Mouse (Mus musculus): ENCODE results near the gene Hpn.

Gene Hpn

GRCm38 (mm10) chr7:31140941-31141340 lies 25.9 kb upstream of the Hpn start:
- no peak for DNase-seq (ENCODE audit: low read depth, low spot score)

DNA sequence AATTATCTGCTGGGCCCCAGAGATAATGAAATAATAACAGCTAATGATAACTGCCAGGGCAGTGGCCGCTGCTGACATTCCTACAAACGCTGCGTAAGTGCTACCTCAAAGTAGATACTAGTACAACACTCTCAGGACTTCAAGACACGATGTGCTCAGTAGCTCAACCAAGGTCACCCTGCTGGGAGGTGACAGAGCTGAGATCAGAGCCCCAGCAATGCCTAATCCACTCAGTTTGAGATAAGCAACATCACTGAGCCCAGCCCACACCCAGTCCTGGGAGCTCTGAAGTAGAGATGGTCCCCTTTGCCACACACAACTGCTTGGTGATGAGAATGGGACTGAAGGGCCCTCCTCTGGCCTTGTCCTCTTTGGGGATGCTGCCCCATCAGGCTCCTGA lies 25.2 kb upstream of the Hpn start:
- no peak for DNase-seq (ENCODE audit: low read depth, low spot score)

DNA sequence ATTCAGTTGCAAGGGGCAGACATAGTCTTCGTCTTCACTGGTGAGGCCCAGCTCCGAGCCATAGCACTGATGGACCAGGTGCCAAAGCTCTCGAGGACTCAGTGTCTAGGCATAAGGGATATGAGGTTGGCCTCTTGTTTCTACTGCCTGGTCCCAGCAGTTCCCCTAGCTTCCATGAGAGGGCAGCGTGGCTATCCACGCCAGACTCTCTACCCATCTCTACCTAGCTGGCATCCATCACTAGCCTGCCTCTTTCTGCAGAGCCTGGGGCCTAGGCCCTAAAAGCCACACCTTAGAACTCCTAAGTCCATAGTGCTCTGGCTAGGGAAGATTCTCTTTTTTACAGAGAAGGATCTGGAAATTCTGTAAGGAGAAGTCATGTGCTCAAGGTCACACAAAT lies 24.7 kb upstream of the Hpn start:
- peak; percentile 79 for DNase-seq (ENCODE audit: low read depth, low spot score)

DNA sequence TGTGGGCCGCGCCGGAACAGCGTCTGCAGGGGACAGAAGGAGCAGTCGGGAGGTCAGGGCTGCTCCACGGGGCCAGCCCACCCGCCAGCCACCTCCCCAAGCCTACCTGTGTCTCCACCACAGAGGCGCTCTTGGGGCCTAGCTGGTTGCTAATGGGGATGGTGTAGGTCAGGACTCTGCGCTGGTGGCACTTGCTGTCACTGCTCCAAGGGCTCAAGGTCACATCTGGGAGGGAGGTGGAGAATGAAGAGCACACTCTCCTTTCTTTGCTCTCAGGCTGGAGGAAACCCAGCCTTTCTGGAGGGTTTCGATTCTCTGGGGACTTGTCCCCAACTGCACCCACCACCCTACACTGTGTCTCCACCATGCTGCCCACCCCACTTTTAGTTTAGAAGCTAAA lies 20.6 kb upstream of the Hpn start:
- DNase-seq (ENCODE audit: low read depth, low spot score): no peak

DNA sequence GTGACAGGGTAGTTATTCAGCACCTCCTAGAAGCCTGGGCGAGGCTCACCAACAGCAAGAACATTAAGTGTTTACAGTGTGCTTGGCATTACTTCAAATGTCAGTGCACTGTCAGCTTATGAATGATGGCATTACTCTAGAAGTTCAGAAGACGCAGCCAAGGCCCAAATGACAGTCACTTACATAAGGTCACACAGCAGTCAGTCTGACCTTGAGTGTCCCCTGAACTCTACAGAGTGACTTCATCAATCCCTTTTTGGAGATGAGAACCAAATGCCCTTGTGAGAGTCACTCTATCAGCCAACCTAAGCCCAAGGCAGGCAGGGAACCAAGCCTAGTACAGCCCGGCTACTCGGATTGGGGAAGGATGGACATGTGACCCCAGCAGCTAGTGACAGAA lies 16.8 kb upstream of the Hpn start:
- no peak for DNase-seq (ENCODE audit: low read depth, low spot score)

DNA sequence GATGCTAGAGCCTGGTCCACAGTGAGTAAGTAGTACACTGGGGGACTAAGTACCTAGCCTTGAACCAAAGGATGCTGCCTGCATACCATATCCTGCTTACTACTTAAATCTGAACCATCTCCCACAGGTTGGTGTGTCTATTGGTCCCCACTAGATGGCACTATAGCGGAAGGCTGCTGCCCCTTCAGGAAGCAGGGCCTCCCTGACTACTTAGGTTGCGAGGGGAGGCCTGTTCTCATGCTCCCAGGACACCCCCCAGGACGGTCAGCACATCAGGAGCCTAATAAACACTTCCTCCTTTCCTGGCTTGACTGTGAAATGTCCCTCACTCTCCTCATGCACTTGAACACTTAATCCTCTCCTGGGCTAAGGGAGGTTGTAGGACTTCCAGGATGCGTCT lies 15.8 kb upstream of the Hpn start:
- peak; percentile 82 for DNase-seq (ENCODE audit: low read depth, low spot score)

- no peak for DNase-seq (ENCODE audit: low read depth, low spot score)
Measured at GRCm38 (mm10) chr7:31130197-31130596, 15.1 kb upstream of the Hpn start.

- DNase-seq (ENCODE audit: low read depth, low spot score): no peak
Measured at GRCm38 (mm10) chr7:31128157-31128705, 13.1 kb upstream of the Hpn start.

DNA sequence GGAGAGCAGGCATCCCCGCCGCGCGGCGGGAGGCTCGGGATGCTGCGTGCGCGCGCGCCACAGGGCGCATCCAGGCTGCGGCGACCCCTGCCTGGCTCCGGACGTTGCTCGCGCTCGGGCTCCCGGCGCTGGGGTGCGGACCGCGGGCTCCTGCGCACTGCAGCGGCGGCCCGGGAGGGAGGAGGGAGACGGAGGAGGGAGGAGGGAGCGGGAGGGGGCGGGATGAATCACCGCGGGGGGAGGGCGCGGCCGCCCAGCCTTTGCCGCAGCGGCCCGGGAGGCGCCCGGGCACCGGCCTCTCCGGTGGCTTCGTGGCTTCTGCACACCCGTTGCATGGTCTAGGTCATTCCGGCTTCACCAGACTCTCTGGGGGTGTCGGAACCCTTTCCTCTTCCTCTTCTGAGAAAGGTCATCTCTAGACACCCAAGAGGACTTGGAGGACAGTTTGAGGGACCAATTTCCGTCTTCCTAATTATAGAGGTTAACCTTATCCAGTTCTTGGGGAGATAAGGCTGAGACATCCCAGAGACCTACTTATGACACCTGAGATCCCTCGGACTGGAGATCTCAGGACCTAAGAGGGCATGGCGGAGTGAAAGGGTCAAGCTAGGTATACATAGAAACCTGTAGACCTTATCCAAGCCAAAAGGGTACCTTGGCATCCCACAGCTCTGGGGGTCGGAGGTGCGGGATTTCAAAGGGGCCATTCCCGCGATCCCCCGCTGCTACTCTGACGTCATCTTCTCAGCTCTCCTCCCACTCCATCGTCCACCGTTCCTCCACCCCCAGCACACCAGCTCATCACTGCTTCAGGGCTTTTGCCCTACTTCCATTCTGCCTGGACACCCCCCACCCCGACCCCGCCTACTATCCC lies 12.0 kb upstream of the Hpn start, which contains the start of gene Scn1b:
Scn1b (minus strand) TSS at position 153 of the 874 bp plus-strand sequence.
- DNase-seq (ENCODE audit: low read depth, low spot score): peak; percentile 69

DNA sequence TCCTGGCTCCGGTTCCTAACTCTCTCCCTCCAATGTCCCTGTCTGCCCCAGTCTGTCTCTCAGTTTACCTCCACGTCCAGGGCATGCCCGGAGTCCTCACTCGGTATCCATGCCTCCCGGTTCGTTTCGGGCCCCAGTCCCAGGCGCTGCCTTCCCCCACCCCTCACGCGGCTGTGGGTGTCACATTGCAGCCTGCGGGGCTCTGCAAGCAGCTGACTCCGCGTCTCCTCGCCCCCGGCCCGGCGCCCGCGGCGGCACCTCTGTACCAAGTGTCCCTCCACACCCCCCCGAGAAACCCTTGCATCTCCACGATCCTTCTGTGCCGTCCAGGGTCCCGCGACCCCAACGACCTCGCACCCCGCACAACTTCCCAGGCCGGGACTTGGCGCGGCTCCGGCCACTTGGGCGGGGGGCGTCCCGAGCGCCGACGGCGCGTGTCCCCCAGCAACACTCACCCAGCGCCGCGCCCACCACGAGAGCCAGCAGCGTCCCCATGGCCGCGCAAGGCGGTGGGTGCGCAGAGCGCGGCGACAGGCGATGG lies 11.2 kb upstream of the Hpn start:
- no peak for DNase-seq (ENCODE audit: low read depth, low spot score)

GRCm38 (mm10) chr7:31125116-31125515 lies 10.0 kb upstream of the Hpn start:
- DNase-seq (ENCODE audit: low read depth, low spot score): no peak

DNA sequence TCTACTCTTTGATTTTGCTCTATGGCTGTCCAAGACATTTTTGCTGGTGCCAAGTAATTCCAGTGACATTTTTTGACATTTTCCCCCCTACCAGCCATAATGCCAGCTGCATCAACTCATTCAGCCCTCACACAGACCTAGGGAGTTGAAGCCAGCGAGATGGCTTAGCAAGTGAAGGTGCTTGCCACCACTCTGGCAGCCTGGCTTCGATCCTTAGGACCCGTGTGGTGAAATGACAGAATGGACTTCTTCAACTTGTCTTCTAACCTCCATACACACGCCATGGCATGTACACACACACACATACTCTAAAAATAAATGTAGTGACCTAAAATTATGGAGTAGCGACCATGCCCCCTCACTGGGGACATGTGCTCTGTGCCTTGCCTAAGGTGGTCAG lies 9.3 kb upstream of the Hpn start:
- DNase-seq (ENCODE audit: low read depth, low spot score): no peak

DNA sequence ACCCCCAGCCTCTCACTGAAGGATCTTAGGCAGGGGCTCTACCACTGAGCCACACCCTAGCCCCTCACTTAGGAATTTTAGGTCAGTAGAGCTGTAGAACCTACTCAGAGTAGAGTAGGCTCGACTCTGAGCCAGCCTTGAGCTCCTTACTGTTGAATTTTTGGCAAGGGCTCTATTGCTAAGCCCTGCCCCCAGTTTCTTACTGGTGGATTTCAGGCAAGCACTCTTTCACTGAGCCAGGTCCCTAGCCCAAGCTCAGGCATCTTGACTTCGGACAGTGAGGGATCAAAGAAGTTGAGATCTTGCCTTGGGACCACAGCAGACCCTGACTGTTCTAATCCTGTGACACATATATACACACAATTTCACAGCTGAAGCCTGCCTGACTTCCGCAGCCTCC lies 8.6 kb upstream of the Hpn start:
- no peak for DNase-seq (ENCODE audit: low read depth, low spot score)

DNA sequence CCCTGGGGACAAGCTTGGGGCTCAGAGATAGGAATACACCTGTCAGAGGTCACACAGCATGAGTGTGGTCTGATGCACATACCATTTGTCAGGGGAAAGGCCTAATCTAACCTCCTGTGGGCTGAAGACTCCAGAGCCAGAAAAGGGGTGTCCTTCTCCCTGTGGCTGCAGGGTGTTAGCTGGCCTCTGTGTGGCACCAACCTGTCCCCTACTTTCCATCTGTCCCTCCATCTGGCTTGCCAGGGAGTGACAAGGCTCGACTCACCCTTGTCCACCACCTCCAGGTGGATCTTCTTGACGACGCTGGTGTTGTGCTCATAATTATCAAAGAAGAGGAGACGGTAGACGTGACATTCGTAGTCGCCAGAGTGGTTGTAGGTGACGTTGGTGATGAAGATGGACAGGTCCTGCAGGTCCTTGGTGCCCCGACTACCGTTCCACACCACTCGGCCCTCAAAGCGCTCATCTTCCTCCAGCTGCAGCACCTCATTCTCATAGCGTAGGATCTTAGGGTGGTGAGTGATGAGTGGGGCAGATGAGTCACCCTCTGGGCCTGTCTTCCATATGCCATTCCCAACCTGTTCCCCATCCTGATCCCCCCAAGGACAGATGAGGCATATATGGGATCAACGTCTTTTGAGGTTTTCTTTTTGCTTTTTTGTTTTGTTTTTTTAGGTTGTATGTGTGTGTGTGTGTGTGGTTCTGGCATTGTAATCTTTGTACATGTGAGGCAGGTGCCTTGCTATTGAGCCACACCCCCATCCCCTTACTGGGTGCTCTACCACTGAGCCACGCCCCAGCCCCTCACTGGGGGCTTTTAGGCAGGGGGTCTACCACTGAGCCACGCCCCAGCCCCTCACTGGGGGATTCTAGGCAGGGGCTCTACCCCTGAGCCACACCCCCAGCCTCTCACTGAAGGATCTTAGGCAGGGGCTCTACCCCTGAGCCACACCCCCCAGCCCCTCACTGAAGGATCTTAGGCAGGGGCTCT lies 7.8 kb upstream of the Hpn start:
- no peak for DNase-seq (ENCODE audit: low read depth, low spot score)

DNA sequence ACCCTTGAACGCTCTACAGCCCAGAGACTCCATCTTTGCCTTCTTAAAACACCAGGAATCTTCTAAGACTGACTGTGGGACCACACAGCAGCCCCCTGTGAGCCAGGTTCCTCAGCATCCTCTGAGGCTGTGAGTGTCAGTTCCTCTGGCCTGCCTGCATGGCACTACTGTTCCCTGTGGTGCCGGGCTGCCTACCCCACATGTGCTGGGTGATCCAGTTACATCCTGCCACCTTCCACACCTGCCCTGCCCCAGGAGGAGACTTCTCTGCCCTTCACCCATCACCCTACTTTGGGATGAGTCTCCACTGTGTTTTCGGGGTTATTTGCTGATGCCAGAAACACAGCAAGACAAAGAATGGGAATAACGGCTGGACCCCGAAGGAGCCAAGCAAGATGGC lies 4.5 kb upstream of the Hpn start:
- DNase-seq (ENCODE audit: low read depth, low spot score): no peak

GRCm38 (mm10) chr7:31118486-31118885 lies 3.4 kb upstream of the Hpn start:
- DNase-seq (ENCODE audit: low read depth, low spot score): no peak

DNA sequence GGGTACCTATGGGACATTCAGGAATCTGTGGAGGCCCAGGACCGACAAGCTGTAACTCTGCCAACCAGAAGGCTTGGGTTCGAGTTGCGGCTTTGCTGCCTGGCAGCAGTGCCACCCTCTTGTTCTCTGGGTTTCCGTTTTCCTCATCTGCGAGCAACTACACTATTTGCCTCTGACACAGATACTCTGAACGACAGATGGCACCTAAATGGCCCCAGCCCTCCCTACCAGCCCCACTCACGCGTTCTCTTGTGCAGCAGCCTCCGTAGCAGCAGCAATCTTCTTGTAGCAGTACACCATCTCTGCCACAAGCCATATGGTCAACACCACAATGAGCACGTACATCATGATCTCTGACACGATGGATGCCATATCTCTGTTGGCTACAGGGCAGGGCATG lies 2.4 kb upstream of the Hpn start:
- DNase-seq (ENCODE audit: low read depth, low spot score): no peak

DNA sequence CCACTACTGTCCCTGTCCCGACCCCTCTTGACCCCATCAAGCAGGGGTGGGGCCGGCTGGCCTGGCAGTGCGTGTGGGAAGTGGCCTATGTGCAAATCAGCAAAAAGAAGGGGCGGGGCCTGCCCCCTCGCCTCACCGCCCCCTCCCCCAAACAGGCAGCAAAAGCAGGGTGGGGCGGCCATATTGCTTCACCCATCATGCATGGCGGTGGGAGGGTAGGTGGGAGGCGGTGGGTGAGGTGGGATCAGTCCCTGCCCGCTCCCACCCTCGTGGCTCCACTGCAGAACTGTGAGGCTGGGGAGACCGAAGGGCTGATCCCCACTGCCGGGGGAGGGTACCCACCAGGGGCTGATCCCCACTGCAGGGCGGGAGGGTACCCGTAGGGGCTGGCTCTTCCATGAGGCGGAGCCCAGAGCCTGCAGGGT lies 1.6 kb upstream of the Hpn start:
- DNase-seq (ENCODE audit: low read depth, low spot score): no peak

GRCm38 (mm10) chr7:31115587-31116043 lies 525 bp upstream of the Hpn start:
- DNase-seq (ENCODE audit: low read depth, low spot score): no peak

- no peak for DNase-seq (ENCODE audit: low read depth, low spot score)
Measured at GRCm38 (mm10) chr7:31114646-31115045, 444 bp downstream of the Hpn start.

GRCm38 (mm10) chr7:31113800-31114199 lies 1.3 kb downstream of the Hpn start:
- no peak for DNase-seq (ENCODE audit: low read depth, low spot score)

DNA sequence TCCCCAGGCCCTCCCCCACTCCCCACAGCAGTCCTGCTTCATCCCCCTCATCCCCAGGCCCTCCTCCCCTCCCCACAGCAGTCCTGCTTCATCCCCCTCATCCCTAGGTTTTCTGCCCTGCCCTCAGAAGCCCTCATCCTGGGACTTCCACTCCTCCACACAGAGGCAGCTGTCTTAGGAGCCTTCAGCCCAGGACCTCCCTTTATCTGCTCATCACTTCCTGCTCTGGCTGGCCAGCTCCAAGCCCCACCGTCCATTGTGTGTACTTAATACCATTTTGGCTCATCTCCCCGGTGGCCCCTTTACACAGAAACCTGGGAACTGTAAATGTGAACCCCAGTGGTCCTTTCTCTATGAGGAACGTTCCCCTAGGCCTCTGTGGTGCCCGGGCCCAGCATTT lies 3.1 kb downstream of the Hpn start:
- DNase-seq (ENCODE audit: low read depth, low spot score): no peak
